ENCODE assay signal across 8 mouse cellular contexts in genomic region chr12:31713600-31713999, GRCm38 (mm10). TPM values are rescaled to one million over a fixed set of nuclear protein-coding genes. Genes with fewer than 3 reads are reported as not detected.
A peak's percentile ranks its signal among the peaks of the same experiment; 100 is the strongest.
DNase-seq lines count a peak whose midpoint lies in the region; ATAC-seq and TF ChIP-seq lines count a peak whose summit lies in the region.
"Had no signal": no experiment of that assay in that cellular context is flagged by ENCODE, and none has a peak within 500 bp of the region (broad histone marks: within the 10 kb centered on the region; RNA-seq: fewer than 3 reads in every experiment).

TSS of gene Gpr22 (minus strand) at chr12:31713947.

- H3K9ac ChIP-seq in hindbrain, embryonic 16.5 days (ENCODE audit: low read depth, low read length), result peak within 1 kb of the TSS; percentile 62
- H3K9ac ChIP-seq in midbrain, embryonic 12.5 days (replicated peaks), result peak within 1 kb of the TSS; percentile 48
- H3K9ac ChIP-seq in stomach, postnatal 0 days (ENCODE audit: low read length), result no peak within 1 kb of the TSS
- H3K9ac ChIP-seq: liver, embryonic 15.5 days had no signal

- TF ChIP-seq EP300 in stomach, postnatal 0 days (optimal IDR thresholded peaks at IDR 0.05), result no peak

- ATAC-seq in hindbrain, embryonic 16.5 days, result peak; percentile 97
- ATAC-seq in midbrain, embryonic 12.5 days (ENCODE audit: low FRiP score, low read depth), result peak; percentile 91
- no peak for ATAC-seq in stomach, postnatal 0 days (ENCODE audit: low FRiP score, low TSS enrichment)
- ATAC-seq in erythroid progenitor cell, adult 5-6 weeks (replicated peaks; ENCODE audit: low FRiP score, poor library complexity, severe bottlenecking), result no peak

- no peak for TF ChIP-seq CTCF in stomach, postnatal 0 days (IDR thresholded peaks at IDR 0.05; ENCODE audit: low read depth)

- H3K27ac ChIP-seq in hindbrain, embryonic 16.5 days (ENCODE audit: low read depth, low read length), result peak within 1 kb of the TSS; percentile 77
- peak within 1 kb of the TSS; percentile 83 for H3K27ac ChIP-seq in midbrain, embryonic 12.5 days (replicated peaks)
- no peak within 1 kb of the TSS for H3K27ac ChIP-seq in stomach, postnatal 0 days (replicated peaks)
- H3K27ac ChIP-seq: liver, embryonic 15.5 days had no signal

- H3K4me3 ChIP-seq in hindbrain, embryonic 16.5 days (ENCODE audit: low read length), result peak within 1 kb of the TSS; percentile 44
- H3K4me3 ChIP-seq in midbrain, embryonic 12.5 days, result peak within 1 kb of the TSS; percentile 40
- H3K4me3 ChIP-seq in stomach, postnatal 0 days (ENCODE audit: low read depth, low read length), result no peak within 1 kb of the TSS
- H3K4me3 ChIP-seq: liver, embryonic 15.5 days had no signal

- H3K36me3 ChIP-seq in hindbrain, embryonic 16.5 days (ENCODE audit: control insufficient read depth, insufficient read depth, low read length), result no peaks in the 10 kb centered on the region
- H3K36me3 ChIP-seq in midbrain, embryonic 12.5 days, result 0 out of 2 replicates have a peak, but pooled peaks cover 4% of the 10 kb centered on the region
- H3K36me3 ChIP-seq in stomach, postnatal 0 days (ENCODE audit: control insufficient read depth, insufficient read depth, low read length), result no peaks in the 10 kb centered on the region
- H3K36me3 ChIP-seq: liver, embryonic 15.5 days had no signal

- 13% methylated on average over 6 of the region's 6 CpGs for WGBS in hindbrain, embryonic 16.5 days
- WGBS in midbrain, embryonic 12.5 days, result 22% methylated on average over 6 of the region's 6 CpGs
- WGBS in stomach, postnatal 0 days, result 57% methylated on average over 6 of the region's 6 CpGs

- no peaks in the 10 kb centered on the region for H3K4me1 ChIP-seq in hindbrain, embryonic 16.5 days (ENCODE audit: control insufficient read depth, insufficient read depth, low read depth, low read length)
- H3K4me1 ChIP-seq in midbrain, embryonic 12.5 days, result no peaks in the 10 kb centered on the region
- H3K4me1 ChIP-seq in stomach, postnatal 0 days (replicated peaks; ENCODE audit: control insufficient read depth, insufficient read depth), result no peaks in the 10 kb centered on the region
- H3K4me1 ChIP-seq: liver, embryonic 15.5 days had no signal

- peak; percentile 83 to 86 for DNase-seq in cerebellum, postnatal 25 days
- peak; percentile 69 to 83 for DNase-seq in frontal cortex, adult 2 months (ENCODE audit: extremely low spot score in 1 of 2, low spot score in 1 of 2)
- DNase-seq in stomach, postnatal 0 days (ENCODE audit: low spot score), result no peak
- no peak for DNase-seq in testis, postnatal 10 days (ENCODE audit: low spot score)

- H3K4me2 ChIP-seq in hindbrain, embryonic 16.5 days (ENCODE audit: low read length), result peak within 1 kb of the TSS; percentile 25
- H3K4me2 ChIP-seq in midbrain, embryonic 12.5 days (replicated peaks), result peak within 1 kb of the TSS; percentile 29
- no peak within 1 kb of the TSS for H3K4me2 ChIP-seq in stomach, postnatal 0 days (replicated peaks; ENCODE audit: low read depth)
- H3K4me2 ChIP-seq: liver, embryonic 15.5 days had no signal

- no peaks in the 10 kb centered on the region for H3K27me3 ChIP-seq in hindbrain, embryonic 16.5 days (replicated peaks; ENCODE audit: control insufficient read depth, insufficient read depth, low read length)
- H3K27me3 ChIP-seq in midbrain, embryonic 12.5 days, result no peaks in the 10 kb centered on the region
- no peaks in the 10 kb centered on the region for H3K27me3 ChIP-seq in stomach, postnatal 0 days (ENCODE audit: control insufficient read depth, insufficient read depth, low read length)
- H3K27me3 ChIP-seq: liver, embryonic 15.5 days had no signal

- no peaks in the 10 kb centered on the region for H3K9me3 ChIP-seq in hindbrain, embryonic 16.5 days (ENCODE audit: control insufficient read depth, low read length)
- H3K9me3 ChIP-seq in midbrain, embryonic 12.5 days, result no peaks in the 10 kb centered on the region
- no peaks in the 10 kb centered on the region for H3K9me3 ChIP-seq in stomach, postnatal 0 days (ENCODE audit: control insufficient read depth, low read length)
- H3K9me3 ChIP-seq: liver, embryonic 15.5 days had no signal

RNA-seq across cellular contexts. Expression of gene Gpr22, which starts in this region (rescaled TPM):
- 18.7 and 23.2 TPM in 2 replicates for polyA plus RNA-seq in frontal cortex, adult 2 months (2012; rRNA removed)
- 17.6 and 17.7 TPM in 2 replicates for polyA plus RNA-seq in hindbrain, embryonic 16.5 days (2015; fragmentation: Nextera tagmentation; extraction: Ambion mirVana)
- polyA plus RNA-seq in midbrain, embryonic 12.5 days (2016; fragmentation: Nextera tagmentation; extraction: Ambion mirVana), result 9.0 and 11.4 TPM in 2 replicates
- 1.5 and 1.7 TPM in 2 replicates for polyA plus RNA-seq in stomach, postnatal 0 days (2015; fragmentation: Nextera tagmentation; extraction: Ambion mirVana)
- total RNA-seq in erythroid progenitor cell, adult 5-6 weeks (2015; ENCODE audit: low replicate concordance), result not detected in 2 replicates
- total RNA-seq in erythroid progenitor cell, adult 5-6 weeks (2017; ENCODE audit: low replicate concordance), result 0.13 TPM in 1 of 2 replicates, not detected in the other

Comparison
In these comparisons a context has a peak if more than half of its experiments do, and no peak if none do; other contexts are left out.
1. DNase-seq: peak in cerebellum, postnatal 25 days (2 of 2) and frontal cortex, adult 2 months (2 of 2); none in stomach, postnatal 0 days (single experiment) and testis, postnatal 10 days (single experiment).
2. ATAC-seq: peak in hindbrain, embryonic 16.5 days (single experiment) and midbrain, embryonic 12.5 days (single experiment); none in stomach, postnatal 0 days (single experiment) and erythroid progenitor cell, adult 5-6 weeks (single experiment).